Mouse (Mus musculus) erythroblast, embryonic 14.5 days (primary cell): ENCODE results near the gene Sdccag8.

ENCODE experiments used
- GATA1 ChIP-seq: IDR thresholded peaks from 2 replicates; pipeline ENCODE4 v1.6.1; 2012; ENCODE audit warnings: low read length, inconsistent platforms, mixed read lengths
- TAL1 ChIP-seq: IDR thresholded peaks from 3 replicates; pipeline ENCODE4 v1.6.1; 2012; ENCODE audit warnings: low read length, inconsistent platforms, mixed read lengths

- no peak for TF ChIP-seq GATA1
- no peak; the same call in 2 of the 3 replicates for TF ChIP-seq TAL1
These were observed 7.5 kb downstream of the Sdccag8 start for GRCm38 (mm10) chr1:176821929-176822328.
